ENCODE assay signal across 5 mouse cellular contexts in the genomic region with DNA sequence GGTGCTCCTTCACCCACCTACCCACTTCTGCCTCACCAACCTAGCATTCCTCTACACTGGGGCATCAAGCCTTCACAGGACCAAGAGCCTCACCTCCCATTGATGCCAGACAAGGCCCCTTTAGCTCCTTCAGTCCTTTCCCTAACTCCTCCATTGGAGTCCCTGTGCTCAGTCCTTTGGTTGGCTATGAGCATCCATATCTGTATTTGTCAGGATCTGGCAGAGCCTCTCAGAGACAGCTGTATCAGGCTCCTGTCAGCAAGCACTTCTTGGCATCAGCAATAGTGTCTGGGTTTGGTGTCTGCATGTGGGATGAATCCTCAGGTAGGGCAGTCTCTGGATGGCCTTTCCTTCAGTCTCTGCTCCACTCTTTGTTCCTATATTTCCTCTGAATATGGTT. TPM values are rescaled to one million over a fixed set of nuclear protein-coding genes. Genes with fewer than 3 reads are reported as not detected.
"Had no signal": no experiment of that assay in that cellular context is flagged by ENCODE, and none has a peak within 500 bp of the region (broad histone marks: within the 10 kb centered on the region; RNA-seq: fewer than 3 reads in every experiment).

No protein-coding gene starts in this region.

RNA-seq across cellular contexts. Expression of a gene that starts 55.6 kb away (rescaled TPM):
- polyA plus RNA-seq: macrophage; midbrain, embryonic 12.5 days; myocyte; small intestine, adult 2 months; thymus, postnatal 0 days had no signal
